Mouse (Mus musculus): ENCODE measurements around the gene Klra8.
"Not testable (repeated sequence)": the region's sequence is repeated elsewhere in the genome, so short reads cannot be mapped to it uniquely, and the experiment has no call there.

GRCm38 (mm10) chr6:130102743-130103142 lies 27.0 kb downstream of the Klra8 start:
- not testable (repeated sequence) for TF ChIP-seq CTCF, EP300 (IDR thresholded peaks at IDR 0.05; ENCODE audit: low read depth)
